Mouse (Mus musculus) CH12.LX (cell line): ENCODE measurements around the gene Abat. TPM values are rescaled to one million over a fixed set of nuclear protein-coding genes. Genes with fewer than 3 reads are reported as not detected.

Source experiments
- DNase-seq: peaks from one replicate; pipeline ENCODE4 v3.0.0-alpha.2; 2013; ENCODE audit errors: extremely low read depth
- H3K27ac ChIP-seq: 2 replicates; pipeline ENCODE4 v1.5.1; 2012; ENCODE audit warnings: low read depth, mild to moderate bottlenecking, control low read depth, moderate library complexity; ENCODE audit not compliant: insufficient read depth
- H3K27me3 ChIP-seq: replicated peaks from 2 replicates; pipeline ENCODE3; 2012; ENCODE audit warnings: inconsistent platforms
- H3K36me3 ChIP-seq, 2 experiments: replicated peaks in 1 of 2; 2 replicates each; pipeline versions ENCODE3 to v1.6.1; 2012; ENCODE audit warnings: inconsistent platforms in 1 of 2, low read length in 1 of 2, mild to moderate bottlenecking in 1 of 2, mixed read lengths in 1 of 2, moderate library complexity in 1 of 2; ENCODE audit not compliant: control insufficient read depth in 1 of 2, insufficient read depth in 1 of 2
- H3K4me1 ChIP-seq, 2 experiments: 2 replicates each; pipeline ENCODE4 v1.6.1; 2012; ENCODE audit warnings: inconsistent platforms in 1 of 2, moderate library complexity in 1 of 2; ENCODE audit not compliant: insufficient read depth in 2 of 2, control insufficient read depth in 1 of 2
- H3K4me2 ChIP-seq: 2 replicates; pipeline ENCODE4 v1.6.1; 2012; ENCODE audit warnings: low read depth, mild to moderate bottlenecking, control low read depth; ENCODE audit not compliant: poor library complexity, insufficient read depth, severe bottlenecking
- H3K4me3 ChIP-seq, 3 experiments: fragments of 150-350 bp in 1 of 3; sonication (generic) in 1 of 3; replicated peaks in 1 of 3; 2 replicates each; pipeline versions ENCODE3 to v1.5.1; 2011 to 2012; ENCODE audit warnings: low read depth in 2 of 3, low read length in 2 of 3, mild to moderate bottlenecking in 2 of 3, moderate library complexity in 2 of 3, control low read depth in 1 of 3, improper control_type of control experiment in 1 of 3, inconsistent platforms in 1 of 3, mixed read lengths in 1 of 3; ENCODE audit not compliant: poor library complexity in 1 of 3
- H3K79me2 ChIP-seq: replicated peaks from 2 replicates; pipeline ENCODE4 v1.6.1; 2012; ENCODE audit warnings: mild to moderate bottlenecking, moderate library complexity; ENCODE audit not compliant: control insufficient read depth, poor library complexity, insufficient read depth, severe bottlenecking; ENCODE audit errors: extremely low read depth
- H3K9ac ChIP-seq: 2 replicates; pipeline ENCODE4 v1.6.1; 2012; ENCODE audit warnings: low read depth, mild to moderate bottlenecking, control low read depth, moderate library complexity; ENCODE audit not compliant: insufficient read depth
- H3K9me3 ChIP-seq: replicated peaks from 2 replicates; pipeline ENCODE3; 2012; ENCODE audit warnings: low read length, inconsistent platforms, mixed read lengths
- CHD1 ChIP-seq: IDR thresholded peaks from 2 replicates; pipeline ENCODE4 v1.6.1; 2012; ENCODE audit warnings: low read depth, low read length, improper control_type of control experiment, inconsistent platforms
- EP300 ChIP-seq: IDR thresholded peaks from 2 replicates; pipeline ENCODE4 v1.6.1; 2011; ENCODE audit warnings: low read length, improper control_type of control experiment
- ETS1 ChIP-seq: conservative IDR thresholded peaks from 2 replicates; pipeline ENCODE4 v1.6.1; 2012; ENCODE audit warnings: low read depth, mild to moderate bottlenecking, inconsistent platforms, low read length, improper control_type of control experiment, moderate library complexity
- HCFC1 ChIP-seq: IDR thresholded peaks from 2 replicates; pipeline ENCODE4 v1.6.1; 2012; ENCODE audit warnings: low read depth, mild to moderate bottlenecking, inconsistent platforms, low read length, improper control_type of control experiment
- MAFK ChIP-seq: IDR thresholded peaks from 2 replicates; pipeline ENCODE4 v1.6.1; 2011; ENCODE audit warnings: low read length, improper control_type of control experiment; ENCODE audit not compliant: insufficient replicate concordance
- MXI1 ChIP-seq: IDR thresholded peaks from 2 replicates; pipeline ENCODE4 v1.6.1; 2011; ENCODE audit warnings: mild to moderate bottlenecking, low read depth, low read length, improper control_type of control experiment
- MYC ChIP-seq: IDR thresholded peaks from 2 replicates; pipeline ENCODE4 v1.6.1; 2011; ENCODE audit warnings: low read depth, mild to moderate bottlenecking, improper control_type of control experiment, low read length
- NELFE ChIP-seq: IDR thresholded peaks from 2 replicates; pipeline ENCODE4 v1.6.1; 2011; ENCODE audit warnings: low read depth, low read length, improper control_type of control experiment
- PAX5 ChIP-seq: IDR thresholded peaks from 2 replicates; pipeline ENCODE4 v1.6.1; 2012; ENCODE audit warnings: low read length, inconsistent platforms, mixed read lengths
- ZC3H11A ChIP-seq: IDR thresholded peaks from 2 replicates; pipeline ENCODE4 v1.6.1; 2012; ENCODE audit warnings: low read depth, mild to moderate bottlenecking, inconsistent platforms, low read length, improper control_type of control experiment
- dilution Hi-C: fragments of 300-500 bp; cut with MboI; formaldehyde crosslinking; loops from 2 replicates; pipeline ENCODE4 v1.14.3; 2020; ENCODE audit warnings: low sequenced_read_pairs; ENCODE audit not compliant: extremely low pct_unique_long_range_greater_than_20kb, extremely low pct_ligation_motif_present
- in situ Hi-C: fragments of 300-500 bp; cut with MboI; formaldehyde crosslinking; loops from 3 replicates; pipeline ENCODE4 v1.14.3; 2019; ENCODE audit warnings: low sequenced_read_pairs, low pct_ligation_motif_present, low pct_unique_long_range_greater_than_20kb, mixed read lengths
- polyA plus RNA-seq: library from polyadenylated mRNA; unstranded; fragments of >175 nt; gene quantifications from 2 replicates; pipeline ENCODE4 v1.2.1, GENCODE M21; 2012; ENCODE audit warnings: low read depth; ENCODE audit not compliant: insufficient read length
- total RNA-seq, 2 experiments: library from RNA; depleted of rRNA; stranded (reverse); fragments of 300-350 nt in 1 of 2; fragments of >200 nt in 1 of 2; gene quantifications; 2 replicates each; pipeline ENCODE4 v1.2.3; 2012 to 2014

The Abat gene
- total and polyA plus RNA-seq, 3 experiments = 0.17 TPM; not detected in 2

DNA sequence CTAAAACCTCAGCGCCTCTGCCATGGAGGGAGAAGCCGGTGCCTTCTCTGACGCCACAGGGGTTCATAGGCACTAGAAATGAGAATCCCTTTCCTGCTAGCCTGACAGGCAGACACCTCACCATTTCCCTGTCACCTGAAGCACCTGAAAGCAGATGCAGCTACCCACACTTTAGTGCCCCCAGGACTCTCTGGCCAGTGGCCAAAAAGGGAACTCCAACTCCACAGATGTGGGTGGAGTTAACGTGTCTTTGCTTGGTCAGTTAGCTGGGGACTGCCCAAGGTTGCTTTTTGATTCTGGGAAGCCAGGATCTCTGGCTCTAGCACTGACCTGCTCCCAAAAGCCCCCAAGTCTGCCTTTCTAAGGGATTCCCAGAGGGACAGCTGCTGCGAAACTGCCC is 156.2 kb downstream of the Abat start:
- Histone ChIP-seq H3K9me3 (no peaks in the 10 kb centered on the region), H3K79me2 (no peaks in the 10 kb centered on the region), H3K4me1 (peaks cover 32 to 79% of the 10 kb centered on the region in 2 experiments)
- in situ Hi-C loops = no loop called here
- TF ChIP-seq MAFK = no peak
- TF ChIP-seq, all 38 proteins: peak for 0
- dilution Hi-C loops = no loop called here
- Histone ChIP-seq H3K4me2 (no peak overlapping the region), H3K27ac (no peak overlapping the region), H3K36me3 (peaks cover 4 to 42% of the 10 kb centered on the region in 2 experiments), H3K9ac (no peak overlapping the region), H3K27me3 (peaks cover 14% of the 10 kb centered on the region), H3K4me3 (no peak overlapping the region)
- no peak for DNase-seq

DNA sequence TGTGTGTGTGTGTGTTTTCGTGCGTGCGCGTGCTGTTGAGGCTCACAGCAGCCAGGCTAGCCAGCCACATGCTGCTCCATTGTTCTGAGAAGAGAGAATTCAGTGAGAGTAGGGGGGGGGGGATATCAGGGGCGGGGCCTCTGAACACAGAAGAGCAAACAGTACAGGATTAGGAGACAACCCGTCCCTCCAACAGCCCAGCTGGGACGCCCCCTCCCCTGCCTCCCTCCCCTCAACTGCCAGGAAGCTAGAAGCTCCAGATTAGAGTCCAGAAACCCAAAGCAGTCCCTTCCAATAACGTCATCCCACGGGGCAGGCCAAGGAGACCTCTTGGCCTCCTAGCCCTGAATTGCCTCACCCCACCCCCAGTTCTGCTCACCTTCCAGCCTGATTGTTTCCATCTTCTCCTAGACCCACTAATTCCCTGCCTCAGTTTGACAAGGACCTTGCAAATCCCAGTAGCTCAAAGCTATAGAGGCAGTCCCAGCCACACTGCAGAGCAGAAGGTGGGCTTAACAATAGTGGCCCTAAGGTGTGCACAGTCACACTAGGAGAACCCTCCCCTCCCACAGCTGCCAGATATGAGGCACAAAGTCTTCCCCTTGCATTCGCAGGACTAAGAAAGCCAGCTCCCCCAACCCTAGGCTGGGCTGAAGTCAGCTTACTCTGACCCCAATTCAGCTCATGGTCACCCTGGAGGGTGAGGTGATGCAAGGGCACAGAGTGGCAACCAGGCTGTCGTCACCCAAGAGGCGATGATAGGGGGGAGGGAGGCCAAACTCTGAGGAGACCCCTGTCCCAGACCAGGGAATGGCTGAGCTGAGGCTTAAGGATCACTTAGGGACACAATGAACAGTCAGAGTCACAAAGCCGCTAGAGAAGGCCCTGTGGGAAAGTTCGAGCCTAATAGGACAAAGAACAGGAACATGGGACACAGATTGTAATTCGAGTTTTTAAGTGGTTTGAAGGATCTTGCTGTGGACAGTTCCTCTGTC is 157.1 kb downstream of the Abat start:
- in situ Hi-C loops = loop anchor here (5.0 kb wide), 1 partner anchor 258 kb away; no protein-coding TSS in a partner anchor
- peaks cover 4 to 37% of the 10 kb centered on the region in 2 experiments for H3K36me3 ChIP-seq

More for the DNA sequence above, 157.1 kb downstream of the Abat start:
- DNase-seq = no peak
- peak overlapping the region; percentile 60 to 66 (median 64) for H3K4me3 ChIP-seq
- dilution Hi-C loops = no loop called here
- peak overlapping the region; percentile 85 for H3K4me2 ChIP-seq
- H3K79me2 ChIP-seq = no peaks in the 10 kb centered on the region
- H3K4me1 ChIP-seq = peaks cover 32 to 81% of the 10 kb centered on the region in 2 experiments
- H3K9me3 ChIP-seq = no peaks in the 10 kb centered on the region
- TF ChIP-seq PAX5 (no peak), NELFE (no peak), MYC (no peak), ETS1 (no peak), HCFC1 (no peak), ZC3H11A (no peak), EP300 (no peak), CHD1 (no peak), MXI1 (no peak)
- H3K27me3 ChIP-seq = peaks cover 15% of the 10 kb centered on the region
- H3K27ac ChIP-seq = no peak overlapping the region
- peak overlapping the region; percentile 67 for H3K9ac ChIP-seq

Other genes starting within 250 kb of the Abat start
- gene Tmem114, start 88.3 kb upstream of the Abat start, total RNA-seq (2012; rRNA removed) = not detected in 2 replicates
- not detected in 2 replicates for gene Tmem114, start 88.3 kb upstream of the Abat start, total RNA-seq (2014; rRNA removed)
- not detected in 2 replicates for gene Tmem114, start 88.3 kb upstream of the Abat start, polyA plus RNA-seq
- 25.4 and 39.4 TPM in 2 replicates for gene Mettl22, start 42.6 kb upstream of the Abat start, total RNA-seq (2012; rRNA removed)
- gene Mettl22, start 42.6 kb upstream of the Abat start, total RNA-seq (2014; rRNA removed) = 48.6 and 64.2 TPM in 2 replicates
- gene Mettl22, start 42.6 kb upstream of the Abat start, polyA plus RNA-seq = 27.5 and 38.8 TPM in 2 replicates
- 33.1 and 44.7 TPM in 2 replicates for gene Pmm2, start 124.2 kb downstream of the Abat start, total RNA-seq (2012; rRNA removed)
- gene Pmm2, start 124.2 kb downstream of the Abat start, total RNA-seq (2014; rRNA removed) = 40.6 and 42.1 TPM in 2 replicates
- 69.4 and 71.2 TPM in 2 replicates for gene Pmm2, start 124.2 kb downstream of the Abat start, polyA plus RNA-seq
- 22.2 and 25.6 TPM in 2 replicates for gene Tmem186, start 124.3 kb downstream of the Abat start, total RNA-seq (2012; rRNA removed)
- gene Tmem186, start 124.3 kb downstream of the Abat start, total RNA-seq (2014; rRNA removed) = 21.5 and 21.9 TPM in 2 replicates
- 18.1 and 19.7 TPM in 2 replicates for gene Tmem186, start 124.3 kb downstream of the Abat start, polyA plus RNA-seq
- gene Carhsp1, start 158.7 kb downstream of the Abat start, total RNA-seq (2012; rRNA removed) = 26.0 and 28.4 TPM in 2 replicates
- gene Carhsp1, start 158.7 kb downstream of the Abat start, total RNA-seq (2014; rRNA removed) = 27.8 and 29.7 TPM in 2 replicates
- 24.4 and 26.2 TPM in 2 replicates for gene Carhsp1, start 158.7 kb downstream of the Abat start, polyA plus RNA-seq
- gene Gm5767, start 167.3 kb downstream of the Abat start, total RNA-seq (2012; rRNA removed) = not detected in 2 replicates
- not detected in 2 replicates for gene Gm5767, start 167.3 kb downstream of the Abat start, total RNA-seq (2014; rRNA removed)
- gene Gm5767, start 167.3 kb downstream of the Abat start, polyA plus RNA-seq = not detected in 2 replicates